Mouse (Mus musculus) neural tube, embryonic 15.5 days (tissue): Measurements from ENCODE around the gene Tmem164. TPM values are rescaled to one million over a fixed set of nuclear protein-coding genes. Genes with fewer than 3 reads are reported as not detected.

Experiments
- ATAC-seq: fragments of 200-750 bp; cut with Nextera tagmentation; 2 replicates; pipeline ENCODE4 v1.8.0; 2017; ENCODE audit warnings: mild to moderate bottlenecking, moderate TSS enrichment, moderate library complexity; ENCODE audit not compliant: low FRiP score
- H3K27ac ChIP-seq: fragments of 300-500 bp; sonication (generic); replicated peaks from 2 replicates; pipeline ENCODE4 v1.5.1; 2015; ENCODE audit warnings: mild to moderate bottlenecking, inconsistent platforms
- H3K27me3 ChIP-seq: fragments of 300-500 bp; sonication (generic); replicated peaks from 2 replicates; pipeline ENCODE4 v1.6.1; 2015; ENCODE audit warnings: inconsistent platforms
- H3K36me3 ChIP-seq: fragments of 300-500 bp; sonication (generic); 2 replicates; pipeline ENCODE4 v1.6.1; 2015; ENCODE audit warnings: inconsistent platforms
- H3K4me1 ChIP-seq: fragments of 300-500 bp; sonication (generic); 2 replicates; pipeline ENCODE4 v1.6.1; 2015; ENCODE audit warnings: inconsistent platforms
- H3K4me2 ChIP-seq: fragments of 300-500 bp; sonication (generic); 2 replicates; pipeline ENCODE4 v1.6.1; 2015; ENCODE audit warnings: inconsistent platforms, mild to moderate bottlenecking, moderate library complexity
- H3K4me3 ChIP-seq: fragments of 300-500 bp; sonication (generic); replicated peaks from 2 replicates; pipeline ENCODE4 v1.5.1; 2015; ENCODE audit warnings: mild to moderate bottlenecking, inconsistent platforms
- H3K9ac ChIP-seq: fragments of 300-500 bp; sonication (generic); replicated peaks from 2 replicates; pipeline ENCODE4 v1.6.1; 2015; ENCODE audit warnings: mild to moderate bottlenecking, inconsistent platforms
- H3K9me3 ChIP-seq: fragments of 300-500 bp; sonication (generic); replicated peaks from 2 replicates; pipeline ENCODE4 v1.6.1; 2016; ENCODE audit warnings: inconsistent platforms
- WGBS: fragments of 180-500 bp; shearing (Covaris S2); methylation state at CpG from one replicate; pipeline ENCODE4 v1.1.7; 2015; ENCODE audit warnings: mixed read lengths; 5-methylcytosine and 5-hydroxymethylcytosine counted together
- polyA plus RNA-seq: library from polyadenylated mRNA; unstranded; fragments of >200 nt; fragmentation: Nextera tagmentation; extraction: Ambion mirVana; gene quantifications from 2 replicates; pipeline ENCODE4 v1.2.1, GENCODE M21; 2015

Tmem164 gene
- polyA plus RNA-seq, 1 experiment from 2014 or later: 24.4 TPM

DNA sequence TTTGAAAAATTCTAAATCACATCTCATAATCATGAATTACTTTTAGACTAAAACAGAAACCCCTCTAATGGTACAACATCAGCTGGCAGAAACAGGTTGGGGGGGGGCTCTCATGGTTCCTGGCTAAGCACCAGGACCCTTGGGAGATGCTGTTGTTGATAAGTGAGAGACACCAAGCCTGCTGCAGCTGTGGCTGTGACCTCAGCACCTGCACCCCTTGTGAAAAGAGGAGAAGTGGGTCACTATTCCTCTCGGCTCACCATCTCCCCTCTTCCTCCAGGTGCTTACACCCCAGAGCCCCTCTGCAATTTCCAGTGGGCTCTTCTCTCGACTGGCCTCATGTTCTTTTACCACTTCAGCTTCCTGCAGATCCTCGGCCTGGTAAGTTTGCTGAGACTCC lies 151.0 kb downstream of the Tmem164 start:
- no peaks in the 10 kb centered on the region for H3K27me3 ChIP-seq
- 64% methylated on average over 3 of the region's 3 CpGs for whole genome bisulfite sequencing
- ATAC-seq: no peak
- no peak overlapping the region for H3K27ac ChIP-seq
- no peak overlapping the region for H3K4me2 ChIP-seq
- no peaks in the 10 kb centered on the region for H3K9me3 ChIP-seq
- H3K4me3 ChIP-seq: no peak overlapping the region
- no peak overlapping the region for H3K9ac ChIP-seq
- no peaks in the 10 kb centered on the region for H3K4me1 ChIP-seq
- H3K36me3 ChIP-seq: no peaks in the 10 kb centered on the region

DNA sequence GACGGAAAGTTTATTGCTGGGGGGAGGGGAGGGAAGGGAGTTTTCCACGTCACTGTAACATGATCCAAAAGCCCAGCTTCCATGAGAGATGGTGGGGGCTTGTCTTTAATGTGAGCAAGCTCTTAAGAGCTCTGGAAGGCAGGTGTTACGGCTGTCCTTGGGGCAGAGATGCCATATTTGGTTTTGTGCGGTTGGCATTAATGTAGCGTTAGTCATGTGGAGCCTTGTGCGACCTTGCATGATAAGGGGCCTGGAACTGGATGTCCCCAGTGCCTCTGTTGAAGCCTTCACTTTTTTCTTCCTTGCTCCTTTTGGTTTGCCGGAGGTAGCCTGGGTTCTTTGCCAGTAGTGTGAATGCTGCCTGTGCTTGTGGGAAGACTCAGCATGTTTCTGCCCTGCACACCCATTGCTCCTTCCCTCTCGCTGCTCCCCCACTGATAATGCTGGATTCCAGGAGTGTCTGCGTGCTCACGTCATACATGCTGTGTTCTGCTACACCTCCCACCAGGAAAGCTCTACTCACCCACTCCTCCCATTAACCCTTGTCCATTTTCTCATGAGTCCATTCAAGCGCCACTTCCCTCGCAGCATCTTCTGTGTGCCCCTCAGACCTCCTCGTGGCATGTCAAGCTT lies 152.1 kb downstream of the Tmem164 start:
- WGBS: 79% methylated on average over 13 of the region's 13 CpGs
- Histone ChIP-seq H3K9me3 (no peaks in the 10 kb centered on the region), H3K27me3 (no peaks in the 10 kb centered on the region), H3K4me2 (no peak overlapping the region), H3K9ac (no peak overlapping the region), H3K27ac (no peak overlapping the region), H3K36me3 (no peaks in the 10 kb centered on the region), H3K4me1 (no peaks in the 10 kb centered on the region), H3K4me3 (no peak overlapping the region)
- no peak for ATAC-seq

DNA sequence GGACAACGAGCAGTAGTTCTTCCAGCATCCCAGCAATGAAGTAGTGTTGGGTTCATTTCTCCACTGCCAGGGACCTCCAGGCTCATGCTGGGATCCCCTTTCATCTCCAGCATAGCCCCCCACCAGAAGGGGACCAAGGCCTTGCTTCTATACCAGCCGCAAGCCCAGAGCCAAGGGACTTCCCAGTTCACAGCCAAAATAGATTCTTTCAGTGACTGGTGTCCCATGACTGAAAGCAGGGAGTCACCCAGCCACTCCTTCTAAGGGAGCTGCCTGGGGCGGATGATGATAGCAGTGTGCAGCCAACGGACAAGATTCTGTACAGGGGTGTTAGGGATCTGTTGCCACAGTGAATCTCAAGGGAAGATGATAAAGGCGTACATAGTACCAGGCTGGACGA lies 153.6 kb downstream of the Tmem164 start:
- 91% methylated on average over 6 of the region's 6 CpGs for WGBS

DNA sequence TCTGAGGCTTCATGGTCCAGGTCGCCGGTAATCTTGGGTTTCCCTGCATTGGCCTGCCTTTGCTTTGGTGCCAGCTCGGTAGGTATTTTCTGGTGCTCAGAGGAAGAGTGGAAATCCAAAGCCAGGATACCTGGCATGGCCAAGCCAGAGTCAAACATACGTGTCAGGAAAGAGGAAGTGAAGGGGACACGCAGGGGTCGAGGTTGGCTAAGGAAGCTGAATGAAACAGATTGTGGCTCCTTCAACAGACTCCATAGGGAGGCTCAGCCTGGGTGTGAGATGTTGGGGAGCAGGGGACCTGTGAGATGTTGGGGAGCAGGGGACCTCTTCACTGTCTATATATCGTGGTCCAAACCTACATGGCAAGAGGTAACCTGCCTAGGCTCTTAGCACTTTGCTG lies 155.2 kb downstream of the Tmem164 start:
- WGBS: 94% methylated on average over 7 of the region's 7 CpGs
- Histone ChIP-seq H3K36me3 (no peaks in the 10 kb centered on the region), H3K4me3 (no peak overlapping the region)

More for the DNA sequence above, 153.6 kb downstream of the Tmem164 start:
- Histone ChIP-seq H3K27me3 (no peaks in the 10 kb centered on the region), H3K9ac (no peak overlapping the region), H3K4me2 (no peak overlapping the region), H3K4me3 (no peak overlapping the region), H3K27ac (no peak overlapping the region), H3K36me3 (no peaks in the 10 kb centered on the region), H3K4me1 (no peaks in the 10 kb centered on the region), H3K9me3 (no peaks in the 10 kb centered on the region)
- no peak for ATAC-seq

DNA sequence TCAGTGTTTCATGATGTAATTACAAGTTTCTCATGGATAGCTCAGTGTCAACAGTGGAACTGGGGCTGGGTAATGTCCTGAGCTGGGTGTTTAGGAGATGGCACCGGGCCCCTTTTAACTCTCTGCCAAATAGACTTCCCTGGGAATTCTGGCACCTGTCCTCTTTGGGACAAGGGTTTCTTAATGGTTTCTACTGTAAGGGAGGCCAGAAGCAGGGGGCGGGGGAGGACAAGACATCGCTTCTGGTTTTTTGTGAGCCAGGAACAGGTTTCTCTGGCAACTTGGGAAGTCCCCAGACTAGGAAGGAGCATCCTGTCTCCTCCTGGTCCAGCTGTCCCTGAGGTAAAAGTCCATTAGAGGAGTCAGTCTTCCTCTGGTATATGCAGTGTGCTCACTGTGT lies 156.1 kb downstream of the Tmem164 start:
- WGBS: 87% methylated on average over 3 of the region's 3 CpGs

More for the DNA sequence above, 155.2 kb downstream of the Tmem164 start:
- H3K4me2 ChIP-seq: no peak overlapping the region
- no peaks in the 10 kb centered on the region for H3K4me1 ChIP-seq
- no peaks in the 10 kb centered on the region for H3K27me3 ChIP-seq
- ATAC-seq: no peak
- H3K27ac ChIP-seq: no peak overlapping the region
- no peaks in the 10 kb centered on the region for H3K9me3 ChIP-seq
- H3K9ac ChIP-seq: no peak overlapping the region

DNA sequence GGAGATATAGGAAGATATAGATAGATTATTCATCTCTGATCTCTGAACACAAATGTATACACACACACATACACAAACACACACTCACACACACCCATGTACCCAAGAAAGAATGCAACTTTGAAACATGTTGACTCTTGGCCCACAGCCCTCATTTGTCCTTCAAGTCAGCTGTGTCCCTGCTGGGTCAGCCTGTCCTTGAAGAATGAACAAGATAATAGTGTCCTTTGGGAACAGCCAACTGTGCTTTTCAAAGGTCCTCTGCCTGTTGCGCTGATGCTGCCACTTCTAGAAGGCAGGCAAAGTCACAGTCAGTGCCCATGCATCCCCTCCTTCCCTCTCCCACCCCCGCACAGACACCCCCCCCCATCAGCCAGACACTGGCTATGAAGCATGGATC lies 157.6 kb downstream of the Tmem164 start:
- Histone ChIP-seq H3K9ac (no peak overlapping the region), H3K4me1 (no peaks in the 10 kb centered on the region), H3K9me3 (no peaks in the 10 kb centered on the region), H3K27ac (no peak overlapping the region), H3K4me3 (no peak overlapping the region), H3K27me3 (no peaks in the 10 kb centered on the region), H3K36me3 (no peaks in the 10 kb centered on the region), H3K4me2 (no peak overlapping the region)
- WGBS: 74% methylated on average over 2 of the region's 2 CpGs
- no peak for ATAC-seq

More for the DNA sequence above, 156.1 kb downstream of the Tmem164 start:
- Histone ChIP-seq H3K9ac (no peak overlapping the region), H3K9me3 (no peaks in the 10 kb centered on the region), H3K4me3 (no peak overlapping the region), H3K4me1 (no peaks in the 10 kb centered on the region), H3K4me2 (no peak overlapping the region), H3K27me3 (no peaks in the 10 kb centered on the region), H3K27ac (no peak overlapping the region), H3K36me3 (no peaks in the 10 kb centered on the region)
- ATAC-seq: no peak

DNA sequence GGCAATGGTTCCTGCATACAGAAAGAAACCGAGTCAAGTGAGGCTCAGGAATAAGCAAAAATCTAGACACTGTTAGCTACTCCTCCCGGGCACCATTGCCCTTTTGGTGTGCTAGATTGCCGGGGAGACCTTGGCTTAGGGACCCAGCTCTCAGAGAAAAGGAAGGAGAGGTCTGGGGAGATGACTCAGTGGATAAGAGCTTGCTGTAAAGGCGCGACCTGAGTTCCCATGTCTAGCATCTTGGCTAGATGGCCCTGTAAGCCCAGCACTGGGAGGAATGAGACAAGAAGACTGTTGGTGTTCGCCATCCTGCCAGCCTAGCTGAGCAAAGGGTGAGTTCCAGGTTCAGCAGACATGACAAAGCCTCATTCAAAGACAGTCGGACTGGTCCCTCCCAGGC lies 158.2 kb downstream of the Tmem164 start:
- Histone ChIP-seq H3K4me1 (no peaks in the 10 kb centered on the region), H3K4me3 (no peak overlapping the region), H3K27ac (no peak overlapping the region), H3K9me3 (no peaks in the 10 kb centered on the region), H3K27me3 (no peaks in the 10 kb centered on the region), H3K4me2 (no peak overlapping the region), H3K9ac (no peak overlapping the region), H3K36me3 (no peaks in the 10 kb centered on the region)
- 86% methylated on average over 7 of the region's 7 CpGs for WGBS
- ATAC-seq: no peak

DNA sequence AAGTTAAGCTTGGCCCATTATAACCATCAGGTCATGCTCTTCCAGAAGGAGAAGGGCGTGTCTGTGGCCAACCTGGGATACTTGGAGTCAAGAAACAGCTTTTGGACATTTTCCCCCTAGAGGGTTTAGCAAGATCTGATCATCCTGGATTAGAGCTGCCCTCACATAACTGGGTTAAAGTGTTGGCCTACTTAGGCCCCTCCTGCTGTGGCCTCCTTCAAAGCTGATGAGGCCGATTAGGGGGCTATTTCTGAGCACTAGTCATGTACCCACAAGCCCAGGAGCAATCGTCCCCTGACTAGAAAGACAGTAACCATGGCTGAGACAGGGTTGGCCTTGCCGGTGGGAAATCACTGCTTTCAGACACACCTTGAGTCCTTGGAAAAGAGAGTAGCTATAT lies 160.7 kb downstream of the Tmem164 start:
- Histone ChIP-seq H3K4me3 (no peak overlapping the region), H3K9ac (no peak overlapping the region), H3K9me3 (no peaks in the 10 kb centered on the region), H3K4me1 (no peaks in the 10 kb centered on the region), H3K4me2 (no peak overlapping the region), H3K36me3 (no peaks in the 10 kb centered on the region), H3K27ac (no peak overlapping the region), H3K27me3 (no peaks in the 10 kb centered on the region)
- WGBS: 93% methylated on average over 4 of the region's 4 CpGs
- no peak for ATAC-seq

DNA sequence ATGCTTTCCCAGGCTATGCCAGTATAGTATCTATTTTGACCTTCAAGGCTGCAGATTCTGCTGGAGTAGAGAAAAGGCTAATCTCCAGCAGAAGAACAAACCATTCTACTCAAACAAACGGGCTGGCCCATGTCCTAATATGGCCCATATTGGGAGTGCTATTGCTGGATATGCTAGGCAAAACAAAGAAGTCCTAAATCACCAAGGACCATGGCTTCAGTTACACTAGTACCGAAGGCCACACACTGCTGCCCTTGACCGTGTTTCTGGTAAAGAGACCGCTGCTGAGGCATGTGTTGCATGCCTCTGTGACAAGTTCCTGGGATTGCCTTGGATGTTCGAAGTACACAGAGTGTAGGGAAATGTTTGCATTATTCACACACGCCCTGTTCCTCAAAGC lies 165.1 kb downstream of the Tmem164 start:
- no peak overlapping the region for H3K9ac ChIP-seq
- 90% methylated on average over 6 of the region's 6 CpGs for WGBS

DNA sequence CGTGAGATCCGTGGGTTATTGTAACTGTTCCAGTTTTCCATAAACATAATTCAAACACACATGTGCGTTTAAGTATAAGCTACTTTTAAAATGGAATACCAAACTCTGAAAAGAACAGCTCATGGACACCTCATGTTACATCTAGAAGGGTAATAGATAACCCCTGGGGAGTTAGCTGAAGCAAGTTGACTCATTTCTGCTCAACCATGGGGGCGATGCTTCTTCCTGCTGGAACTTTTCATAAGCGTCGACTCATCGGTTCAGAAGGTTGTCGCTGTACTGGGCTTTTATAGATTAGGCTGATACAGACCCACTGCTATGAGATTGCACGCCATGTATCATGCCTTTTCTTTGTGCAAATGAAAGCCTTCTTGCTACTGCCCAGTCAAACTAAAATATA lies 166.8 kb downstream of the Tmem164 start:
- Histone ChIP-seq H3K27me3 (no peaks in the 10 kb centered on the region), H3K9ac (no peak overlapping the region), H3K27ac (no peak overlapping the region), H3K4me1 (no peaks in the 10 kb centered on the region), H3K4me2 (no peak overlapping the region), H3K36me3 (no peaks in the 10 kb centered on the region), H3K4me3 (no peak overlapping the region), H3K9me3 (no peaks in the 10 kb centered on the region)
- WGBS: 92% methylated on average over 9 of the region's 9 CpGs
- ATAC-seq: no peak

More for the DNA sequence above, 165.1 kb downstream of the Tmem164 start:
- no peak overlapping the region for H3K27ac ChIP-seq
- H3K27me3 ChIP-seq: no peaks in the 10 kb centered on the region
- no peak overlapping the region for H3K4me3 ChIP-seq
- H3K4me1 ChIP-seq: no peaks in the 10 kb centered on the region
- H3K36me3 ChIP-seq: no peaks in the 10 kb centered on the region
- ATAC-seq: no peak
- H3K9me3 ChIP-seq: no peaks in the 10 kb centered on the region
- H3K4me2 ChIP-seq: no peak overlapping the region

DNA sequence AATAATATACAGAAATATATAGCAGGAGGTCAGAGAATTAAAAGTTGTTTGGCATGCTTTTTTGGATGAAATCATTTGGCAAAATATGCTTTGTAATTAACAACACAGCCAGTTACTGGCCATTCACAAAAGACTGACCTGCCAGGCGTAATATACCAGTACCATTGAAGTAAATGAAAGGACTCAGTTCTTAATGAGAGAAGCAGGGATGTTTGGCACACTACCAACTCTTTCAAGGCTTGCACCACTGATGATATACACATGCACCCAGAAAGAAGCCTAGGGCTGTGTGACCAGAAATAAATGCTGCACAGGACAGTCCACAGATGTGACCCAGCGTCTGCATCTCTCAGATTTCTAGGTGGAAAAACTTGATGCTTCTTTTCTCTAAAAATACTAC lies 188.6 kb downstream of the Tmem164 start:
- no peak for ATAC-seq
- no peak overlapping the region for H3K4me3 ChIP-seq
- H3K27ac ChIP-seq: no peak overlapping the region
- no peaks in the 10 kb centered on the region for H3K36me3 ChIP-seq
- 62% methylated on average over 2 of the region's 2 CpGs for WGBS
- H3K9me3 ChIP-seq: no peaks in the 10 kb centered on the region
- H3K27me3 ChIP-seq: no peaks in the 10 kb centered on the region
- no peaks in the 10 kb centered on the region for H3K4me1 ChIP-seq
- H3K4me2 ChIP-seq: no peak overlapping the region
- H3K9ac ChIP-seq: no peak overlapping the region

DNA sequence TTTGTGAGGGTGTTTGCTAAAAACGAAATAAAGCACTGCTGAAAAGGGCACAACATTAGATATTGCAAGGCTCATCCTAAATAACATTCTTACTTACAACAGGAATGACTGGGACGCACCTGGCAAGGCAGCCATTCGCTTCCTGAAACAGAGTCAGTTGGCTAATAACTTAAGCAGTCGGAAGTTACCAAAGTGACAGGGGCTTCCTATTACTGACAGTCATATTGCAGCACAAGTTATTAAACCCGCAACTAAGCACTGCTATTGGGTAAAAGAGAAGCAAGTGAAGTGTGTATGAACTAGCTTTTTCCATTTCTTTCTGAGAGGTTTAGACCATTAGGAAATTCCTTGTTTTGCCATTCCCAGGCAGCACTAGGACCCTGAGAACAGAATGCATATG lies 201.0 kb downstream of the Tmem164 start:
- WGBS: 92% methylated on average over 5 of the region's 5 CpGs
- H3K9me3 ChIP-seq: no peaks in the 10 kb centered on the region
- no peak for ATAC-seq
- H3K4me1 ChIP-seq: no peaks in the 10 kb centered on the region
- no peak overlapping the region for H3K4me3 ChIP-seq
- no peaks in the 10 kb centered on the region for H3K36me3 ChIP-seq
- peaks cover 1% of the 10 kb centered on the region for H3K27me3 ChIP-seq
- no peak overlapping the region for H3K4me2 ChIP-seq
- no peak overlapping the region for H3K27ac ChIP-seq
- H3K9ac ChIP-seq: no peak overlapping the region

DNA sequence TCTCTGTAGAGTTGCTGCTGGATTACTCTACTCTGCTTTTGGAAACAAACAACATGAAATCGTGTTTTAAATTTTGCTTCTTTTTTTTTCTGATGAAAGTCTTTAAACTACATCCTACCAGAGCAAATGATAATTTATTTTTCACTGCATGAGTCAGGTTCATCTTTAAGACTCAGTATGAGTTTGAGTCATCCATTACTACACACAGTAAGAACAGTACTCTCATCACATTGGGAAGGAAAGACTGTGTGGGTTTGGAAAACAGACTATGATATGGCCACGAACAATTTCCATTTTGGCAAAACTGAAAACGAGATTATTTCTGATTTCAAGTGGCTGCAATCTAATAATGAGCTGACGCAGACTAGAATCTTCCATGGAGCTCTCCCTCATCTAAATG lies 202.4 kb downstream of the Tmem164 start:
- Histone ChIP-seq H3K36me3 (no peaks in the 10 kb centered on the region), H3K9ac (no peak overlapping the region), H3K4me1 (no peaks in the 10 kb centered on the region), H3K27ac (no peak overlapping the region), H3K4me2 (no peak overlapping the region), H3K4me3 (no peak overlapping the region), H3K27me3 (peaks cover 5% of the 10 kb centered on the region), H3K9me3 (no peaks in the 10 kb centered on the region)
- 87% methylated on average over 4 of the region's 4 CpGs for WGBS
- ATAC-seq: no peak
